Mouse (Mus musculus) 416B (cell line): ENCODE data around the gene Sema6d.

Experiments
- DNase-seq: peaks from one replicate; pipeline ENCODE4 v3.0.0; 2011; ENCODE audit warnings: low read depth

The Sema6d gene

GRCm38 (mm10) chr2:124472674-124473507 is 383.1 kb downstream of the Sema6d start:
- DNase-seq = no peak

GRCm38 (mm10) chr2:124477904-124478303 is 388.1 kb downstream of the Sema6d start:
- DNase-seq = no peak

GRCm38 (mm10) chr2:124478526-124478925 is 388.8 kb downstream of the Sema6d start:
- no peak for DNase-seq

- DNase-seq = no peak
Measured at GRCm38 (mm10) chr2:124485761-124486160, 396.0 kb downstream of the Sema6d start.

- no peak for DNase-seq
Measured at GRCm38 (mm10) chr2:124490010-124490801, 400.4 kb downstream of the Sema6d start.

- no peak for DNase-seq
Measured at GRCm38 (mm10) chr2:124495751-124496150, 406.0 kb downstream of the Sema6d start.

- no peak for DNase-seq
Measured at GRCm38 (mm10) chr2:124499670-124500069, 409.9 kb downstream of the Sema6d start.

GRCm38 (mm10) chr2:124505784-124506489 is 416.2 kb downstream of the Sema6d start:
- no peak for DNase-seq

- no peak for DNase-seq
Measured at GRCm38 (mm10) chr2:124507804-124508203, 418.0 kb downstream of the Sema6d start.

- DNase-seq = no peak
Measured at GRCm38 (mm10) chr2:124509479-124509878, 419.7 kb downstream of the Sema6d start.

GRCm38 (mm10) chr2:124511826-124512225 is 422.1 kb downstream of the Sema6d start:
- DNase-seq = no peak

- no peak for DNase-seq
Measured at GRCm38 (mm10) chr2:124522426-124522825, 432.7 kb downstream of the Sema6d start.

GRCm38 (mm10) chr2:124523667-124524066 is 433.9 kb downstream of the Sema6d start:
- DNase-seq = no peak

GRCm38 (mm10) chr2:124524167-124524566 is 434.4 kb downstream of the Sema6d start:
- no peak for DNase-seq

- no peak for DNase-seq
Measured at GRCm38 (mm10) chr2:124527641-124528040, 437.9 kb downstream of the Sema6d start.

GRCm38 (mm10) chr2:124530441-124530840 is 440.7 kb downstream of the Sema6d start:
- DNase-seq = no peak

- no peak for DNase-seq
Measured at GRCm38 (mm10) chr2:124531062-124531461, 441.3 kb downstream of the Sema6d start.

- no peak for DNase-seq
Measured at GRCm38 (mm10) chr2:124532906-124533305, 443.1 kb downstream of the Sema6d start.

- DNase-seq = no peak
Measured at GRCm38 (mm10) chr2:124533602-124534001, 443.8 kb downstream of the Sema6d start.

- DNase-seq = no peak
Measured at GRCm38 (mm10) chr2:124550315-124550714, 460.5 kb downstream of the Sema6d start.

GRCm38 (mm10) chr2:124554751-124555415 is 465.1 kb downstream of the Sema6d start:
- no peak for DNase-seq
